Mouse (Mus musculus) spleen, adult 18-20 months (tissue): Measurements from ENCODE around the gene Rbp2.

ENCODE experiments used
- DNase-seq, 2 experiments: peaks; one replicate each; pipeline ENCODE4 v3.0.0; 2022; ENCODE audit warnings: mixed read lengths in 2 of 2

The Rbp2 gene

DNA sequence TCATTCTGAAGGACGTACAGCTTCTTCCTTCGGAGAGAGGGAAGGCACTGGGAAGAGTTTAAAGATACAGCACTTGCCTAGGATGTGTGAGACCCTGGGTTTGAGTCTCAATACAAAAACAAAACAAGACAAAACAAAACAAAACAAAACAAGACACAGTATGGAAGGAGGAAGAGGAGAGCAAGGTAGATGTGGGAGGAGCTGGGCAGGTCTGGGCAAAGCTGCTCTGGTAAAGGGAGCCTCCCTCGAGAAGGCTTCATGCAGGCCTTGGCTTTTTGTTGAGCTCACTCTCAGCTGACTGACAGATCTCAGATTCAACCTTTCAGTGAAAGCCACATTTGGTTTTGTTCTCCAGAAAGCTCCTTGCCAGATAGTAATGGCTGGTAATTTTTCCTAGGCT is at the start of gene Rbp2:
TSS of gene Rbp2 (plus strand) at position 301 of the 400 bp plus-strand sequence.
- DNase-seq: no peak

DNA sequence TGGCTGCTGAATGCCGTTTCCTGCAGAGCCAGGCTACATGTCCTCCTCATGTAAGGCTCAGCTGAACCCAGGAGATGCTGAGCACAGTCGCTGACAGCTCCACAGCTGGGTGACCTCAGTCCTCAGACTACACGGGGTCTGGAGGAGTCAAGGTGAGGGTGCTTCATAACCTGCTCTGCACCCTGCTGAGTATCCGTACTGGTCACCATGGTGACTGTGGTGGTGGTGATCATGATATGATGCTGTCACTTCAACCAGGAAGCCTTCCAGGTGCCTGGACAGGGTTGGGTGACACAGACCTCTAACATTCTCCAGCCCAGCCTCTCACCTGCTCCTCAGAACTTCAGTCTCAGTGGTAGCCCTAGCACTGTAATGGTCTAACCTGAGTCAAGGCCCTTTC is 48.1 kb upstream of the Rbp2 start:
- no peak for DNase-seq

DNA sequence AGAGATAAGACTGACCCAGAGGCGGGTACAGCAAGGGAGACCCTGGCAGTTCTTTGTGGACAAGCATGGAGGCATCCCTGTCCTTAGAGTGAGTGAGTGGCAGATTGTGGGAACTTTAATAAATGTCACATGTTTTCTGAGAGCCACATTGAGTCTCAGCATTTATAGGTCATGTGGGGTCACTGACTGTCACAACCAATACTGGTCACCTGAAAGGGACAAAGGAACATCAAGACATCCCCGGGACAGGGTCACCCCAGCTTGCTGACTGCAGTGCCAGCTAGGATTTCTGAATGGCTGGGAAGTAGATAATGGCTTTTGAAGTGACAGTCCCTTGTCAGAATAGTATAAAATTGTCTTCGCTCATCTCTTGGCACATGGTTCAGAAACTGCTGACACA is 46.8 kb upstream of the Rbp2 start:
- DNase-seq: no peak

DNA sequence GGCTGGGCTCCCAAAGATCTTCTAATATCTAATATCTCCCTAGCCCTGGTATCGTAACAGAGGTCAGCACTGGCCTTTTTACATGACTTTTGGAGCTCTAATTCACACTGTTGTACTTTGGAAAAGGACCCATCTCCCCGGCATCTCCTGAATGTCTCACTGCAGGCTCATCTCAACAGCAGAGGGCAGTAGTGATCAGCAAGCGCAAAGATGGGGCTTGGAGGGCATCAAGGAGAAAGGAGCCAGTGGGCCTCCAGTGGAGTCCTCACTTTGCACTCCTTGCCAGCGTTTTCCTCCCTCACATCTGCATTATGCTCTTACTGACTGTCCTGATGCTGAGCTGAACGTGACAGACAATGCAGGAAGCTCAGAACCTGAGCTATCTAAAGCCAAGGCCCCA is 43.3 kb upstream of the Rbp2 start:
- no peak for DNase-seq

DNA sequence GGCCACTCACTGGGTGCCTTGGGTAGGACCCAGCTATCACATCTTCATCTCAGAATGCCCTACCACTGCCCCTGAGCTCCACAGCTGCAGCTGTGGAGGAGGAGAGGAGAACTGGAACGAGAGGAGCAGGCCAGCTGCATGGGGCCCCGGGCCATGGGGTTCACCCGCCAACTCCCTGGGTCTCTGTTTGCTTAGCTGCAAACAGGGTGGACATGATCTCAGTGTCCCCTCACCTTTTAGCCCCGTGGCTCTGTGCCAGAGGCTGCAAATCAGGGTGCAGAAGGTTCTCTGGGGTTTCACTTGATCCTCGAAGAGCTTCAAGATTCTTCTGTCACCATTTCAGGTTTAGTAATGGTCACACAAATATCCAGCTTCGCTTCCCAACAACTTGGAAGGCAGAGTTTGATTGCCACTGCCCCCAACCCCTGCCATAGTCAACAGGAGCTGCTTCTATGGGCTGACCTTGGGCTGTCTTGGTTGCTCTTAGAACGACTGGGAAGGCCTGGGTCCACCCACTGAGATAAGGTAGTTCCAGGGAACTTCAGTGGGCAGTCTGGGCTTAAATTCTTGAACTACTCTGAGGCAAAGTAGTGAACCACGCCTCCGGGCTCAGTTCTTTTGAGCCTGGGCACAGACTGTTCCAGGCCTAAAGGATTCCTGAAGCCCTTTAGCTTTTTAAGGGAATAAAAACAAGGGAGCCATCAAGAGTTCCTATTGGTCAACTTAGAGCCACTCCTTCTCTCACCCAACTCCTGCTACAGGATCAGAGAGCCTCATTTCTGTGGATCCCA is 40.4 kb upstream of the Rbp2 start:
- DNase-seq: no peak

DNA sequence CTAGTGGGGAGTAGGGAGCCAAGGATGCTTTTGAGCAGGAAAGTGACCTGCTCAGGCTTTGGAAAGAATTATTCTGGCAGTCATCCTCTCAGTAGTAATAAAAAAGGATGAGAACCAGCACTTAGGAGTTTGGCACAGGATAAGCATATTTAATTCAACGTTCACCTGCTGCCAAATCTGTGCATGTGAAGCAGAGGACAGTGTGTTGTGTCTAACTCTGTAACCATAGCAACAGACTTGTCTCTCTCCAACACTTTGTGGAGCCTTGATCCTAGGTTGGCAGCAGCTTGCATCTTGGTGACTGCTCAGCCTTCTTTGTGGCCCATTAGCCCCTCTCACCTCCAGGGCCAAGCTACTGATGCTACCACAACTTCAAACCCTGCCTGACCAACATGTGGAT is 34.9 kb upstream of the Rbp2 start:
- no peak for DNase-seq

DNA sequence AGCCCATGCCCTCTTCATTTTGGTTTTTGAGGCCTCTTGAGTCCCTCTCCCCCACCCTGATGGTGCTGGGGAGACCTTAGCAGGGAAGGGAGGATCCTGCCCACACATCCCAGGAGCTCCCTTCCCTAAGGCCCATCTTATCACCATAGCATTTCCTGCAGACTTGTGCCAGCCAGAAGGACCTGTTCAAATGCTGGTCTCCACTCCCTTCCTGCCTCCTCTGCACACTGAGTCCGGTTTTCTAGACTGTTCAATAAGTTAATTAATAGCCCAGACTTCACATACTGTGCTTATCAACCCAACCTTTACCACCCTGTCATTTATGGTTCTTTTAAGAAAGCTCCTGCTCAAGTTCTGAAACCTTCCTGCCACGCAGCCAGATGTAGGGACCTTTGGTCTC is 19.2 kb upstream of the Rbp2 start:
- no peak for DNase-seq

DNA sequence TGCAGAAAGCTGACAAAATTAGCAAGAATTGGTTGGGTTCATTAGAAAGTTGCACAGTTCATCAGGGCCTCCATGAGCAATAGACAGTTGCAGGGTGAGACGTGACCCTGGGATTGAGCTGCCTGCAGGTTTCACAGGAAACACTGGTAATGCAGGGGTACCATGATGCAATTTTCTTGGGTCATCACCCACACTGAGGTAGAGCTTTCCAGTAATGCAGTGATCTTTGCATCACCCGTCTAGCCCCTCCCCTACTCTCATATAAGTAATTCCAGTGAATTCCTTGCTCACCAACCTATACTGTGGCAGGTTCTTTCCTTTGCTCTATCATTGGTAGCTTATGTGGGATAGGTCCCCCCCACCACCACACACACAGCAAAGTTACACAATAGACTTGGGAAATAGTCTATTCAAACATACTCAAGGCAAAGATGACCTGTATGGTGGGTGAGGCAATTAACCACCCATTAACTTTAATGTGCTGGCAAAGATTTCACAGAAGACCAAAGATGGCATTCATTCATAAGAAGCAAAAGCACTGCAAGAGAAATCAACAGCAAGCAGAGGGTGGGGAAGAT is 5.7 kb upstream of the Rbp2 start:
- no peak for DNase-seq

DNA sequence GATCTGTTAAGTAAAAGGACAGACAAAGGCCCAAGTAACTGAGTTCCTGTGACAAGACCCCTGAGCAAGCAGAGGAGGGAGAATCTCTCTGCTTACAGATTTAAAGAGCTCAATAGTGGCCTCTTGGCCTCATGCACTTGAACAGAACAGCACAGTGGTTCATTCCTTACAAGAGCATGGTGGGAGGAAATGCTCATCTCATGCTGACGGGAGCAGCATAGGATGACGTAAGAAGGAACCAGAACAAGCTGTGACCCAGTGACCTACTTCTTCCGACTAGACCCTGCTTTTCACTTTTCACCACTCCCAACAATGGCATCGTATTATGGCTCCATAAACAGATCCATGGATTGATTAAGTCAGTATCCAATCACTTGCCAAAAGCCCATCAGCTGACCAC is 3.7 kb upstream of the Rbp2 start:
- DNase-seq: no peak

DNA sequence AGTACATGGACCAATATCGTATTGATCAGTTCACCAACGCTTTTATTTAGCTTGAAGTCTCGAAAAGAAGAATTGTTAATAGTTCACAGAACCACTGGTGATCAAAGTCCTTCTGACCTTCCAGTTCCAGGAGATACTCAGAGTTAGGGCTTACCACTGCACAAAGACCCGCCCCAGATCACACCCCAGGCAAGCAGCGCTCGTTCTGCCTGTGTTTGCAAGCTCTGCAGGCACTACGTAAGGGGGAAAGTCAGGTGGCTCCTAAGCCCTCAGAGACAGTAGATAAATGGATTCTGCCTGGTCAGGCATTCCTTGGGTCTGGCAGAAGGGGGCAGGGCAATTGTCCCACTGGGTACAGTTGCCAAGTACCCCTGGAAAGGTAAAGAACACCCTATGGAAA is 895 bp upstream of the Rbp2 start:
- no peak for DNase-seq

DNA sequence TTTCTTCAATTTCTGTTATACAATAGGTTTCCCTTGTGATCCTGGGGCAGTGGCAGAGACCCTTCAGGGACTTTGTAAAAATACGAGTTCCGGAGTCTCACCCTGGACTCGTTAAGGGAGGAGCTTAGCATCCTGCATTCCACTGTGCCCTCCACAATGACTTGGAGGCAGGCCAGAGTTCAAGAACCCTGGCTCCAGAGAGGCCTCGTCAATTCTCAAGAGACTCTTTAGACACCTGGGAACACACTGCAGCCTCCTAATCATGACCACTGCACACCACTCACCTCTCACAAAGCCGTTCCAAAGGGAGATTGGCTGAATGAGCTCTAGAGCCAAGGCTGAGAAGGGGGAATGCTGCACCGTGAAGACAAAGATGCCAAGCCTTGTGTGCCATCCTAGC is 1.4 kb downstream of the Rbp2 start:
- DNase-seq: no peak

DNA sequence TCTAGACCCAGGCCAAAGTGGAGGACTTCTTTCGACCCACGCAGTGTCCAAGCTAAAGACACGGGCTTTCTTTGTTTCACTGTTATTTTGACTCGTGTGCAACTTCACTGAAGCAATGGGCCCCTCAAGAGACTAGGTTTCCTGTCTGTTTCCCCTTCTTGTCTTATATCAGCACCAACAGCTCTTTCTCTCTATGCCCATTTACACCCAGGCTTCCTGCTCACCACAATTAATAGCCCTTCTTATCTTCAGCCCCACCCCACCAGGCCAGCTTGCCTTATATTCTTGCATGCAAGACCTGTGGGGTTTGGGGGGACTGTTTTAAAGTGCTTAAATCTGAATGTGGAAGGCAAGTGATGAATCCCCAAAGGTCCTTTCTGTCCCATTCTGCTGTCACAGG is 3.6 kb downstream of the Rbp2 start:
- no peak for DNase-seq

DNA sequence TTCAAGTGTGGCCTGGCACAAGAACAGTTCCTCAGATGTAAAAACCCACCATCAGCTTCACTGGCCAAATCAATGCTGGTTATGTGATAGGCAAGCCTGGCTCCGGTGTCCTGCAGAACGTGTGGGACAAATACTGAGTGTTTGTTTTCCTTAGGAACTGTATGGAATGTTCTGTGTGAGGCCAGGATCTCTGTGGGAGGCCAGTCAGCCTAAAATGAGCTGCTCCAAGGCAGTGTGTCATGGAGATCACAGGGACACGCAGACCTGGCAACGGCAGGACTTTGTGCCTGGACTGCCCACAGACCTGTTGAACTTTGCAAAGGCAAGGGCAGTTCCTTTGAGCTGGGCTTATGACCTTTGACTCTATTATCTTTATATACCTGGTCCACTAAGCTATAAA is 4.2 kb downstream of the Rbp2 start:
- no peak for DNase-seq

DNA sequence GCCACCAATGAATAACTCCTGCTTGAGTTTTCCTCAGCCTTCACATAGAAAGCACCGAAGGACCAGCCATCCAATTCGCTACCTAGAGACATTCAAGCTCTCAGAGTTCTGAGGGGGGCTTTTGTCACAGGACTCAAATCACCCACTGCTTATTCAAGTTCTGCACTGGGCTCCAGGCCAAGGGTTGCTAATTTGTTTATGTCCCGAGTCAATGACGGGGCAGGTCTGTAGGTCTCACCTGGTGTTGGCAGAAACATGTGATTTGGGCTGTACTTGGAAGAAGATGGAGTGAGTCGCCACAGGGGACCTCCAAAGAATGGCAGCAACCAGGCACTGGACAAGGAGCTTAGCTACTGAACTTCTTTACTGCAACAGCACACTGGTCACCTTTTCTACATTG is 5.2 kb downstream of the Rbp2 start:
- DNase-seq: no peak

DNA sequence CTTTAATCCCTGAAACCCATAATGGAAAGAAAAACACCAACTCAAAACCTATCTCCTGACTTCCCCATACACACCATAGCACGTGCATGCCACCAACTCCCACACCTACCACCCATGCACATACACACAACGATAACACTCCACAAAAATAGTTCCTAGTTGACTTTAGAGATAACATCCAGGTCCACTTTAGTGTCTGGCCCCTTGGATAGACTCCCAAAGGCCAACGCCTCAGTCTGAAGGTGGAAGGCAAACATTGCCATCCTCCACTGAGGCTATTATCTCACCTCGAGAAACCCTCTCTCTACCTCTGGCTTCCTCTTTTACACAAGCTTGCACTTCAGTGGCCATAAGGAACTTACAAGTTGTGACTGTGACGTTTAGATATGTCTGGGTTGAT is 6.3 kb downstream of the Rbp2 start:
- DNase-seq: no peak

DNA sequence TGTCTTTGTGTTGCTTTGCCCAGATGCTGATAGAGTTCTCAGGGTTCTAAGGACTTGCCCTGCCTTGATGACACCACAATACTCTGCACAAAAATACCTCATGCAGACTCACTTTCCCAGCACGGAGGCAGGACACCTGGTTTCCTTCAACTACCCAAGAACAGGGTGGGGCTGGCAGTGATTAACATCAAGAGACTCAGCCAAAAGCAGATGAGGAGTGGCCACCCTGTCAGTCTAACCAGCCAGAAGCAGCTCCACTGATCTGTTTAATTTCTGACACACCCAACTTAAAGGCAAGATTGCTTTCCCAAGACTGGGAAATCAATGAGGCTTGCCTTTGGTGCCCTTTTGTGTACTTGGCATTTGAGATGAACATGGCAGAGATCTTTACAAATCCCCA is 6.9 kb downstream of the Rbp2 start:
- no peak for DNase-seq

DNA sequence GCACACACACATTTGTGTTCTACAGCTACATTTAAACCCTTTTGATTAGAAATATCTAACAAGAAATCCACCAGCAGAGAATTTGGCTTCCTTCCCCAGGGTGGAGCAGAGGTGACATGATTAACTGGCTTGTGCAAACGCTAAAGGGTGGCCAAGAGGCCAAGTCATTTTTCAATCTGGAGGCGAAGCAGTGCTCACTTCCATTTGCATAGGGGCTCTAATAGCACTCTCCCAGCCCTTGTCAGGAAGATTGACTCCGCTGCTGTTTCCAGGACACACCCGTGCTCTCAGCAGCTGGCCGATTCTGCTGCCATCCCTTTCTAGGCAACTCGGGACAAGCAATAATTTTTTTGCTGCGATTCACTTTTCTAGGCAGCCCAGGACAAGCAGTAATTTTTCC is 11.2 kb downstream of the Rbp2 start:
- no peak for DNase-seq

DNA sequence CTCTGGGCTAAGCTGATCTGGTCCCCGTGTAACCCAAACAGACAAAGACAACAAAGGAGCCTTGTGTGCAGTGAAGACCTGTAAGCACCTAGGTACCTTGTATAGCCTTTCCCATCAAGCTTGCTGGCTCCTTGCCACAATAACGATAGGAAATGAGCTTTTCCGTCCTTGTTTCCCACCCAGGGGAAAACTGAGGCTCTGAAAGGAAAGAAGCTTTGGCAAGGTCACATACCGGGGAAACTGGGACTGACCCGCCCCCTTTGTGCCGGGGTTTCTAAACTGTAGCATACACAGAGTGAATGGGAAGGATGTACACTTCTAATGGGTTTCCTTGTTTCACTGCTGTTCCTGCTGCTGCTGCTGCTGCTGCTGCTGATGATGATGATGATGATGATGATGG is 12.1 kb downstream of the Rbp2 start:
- DNase-seq: no peak

DNA sequence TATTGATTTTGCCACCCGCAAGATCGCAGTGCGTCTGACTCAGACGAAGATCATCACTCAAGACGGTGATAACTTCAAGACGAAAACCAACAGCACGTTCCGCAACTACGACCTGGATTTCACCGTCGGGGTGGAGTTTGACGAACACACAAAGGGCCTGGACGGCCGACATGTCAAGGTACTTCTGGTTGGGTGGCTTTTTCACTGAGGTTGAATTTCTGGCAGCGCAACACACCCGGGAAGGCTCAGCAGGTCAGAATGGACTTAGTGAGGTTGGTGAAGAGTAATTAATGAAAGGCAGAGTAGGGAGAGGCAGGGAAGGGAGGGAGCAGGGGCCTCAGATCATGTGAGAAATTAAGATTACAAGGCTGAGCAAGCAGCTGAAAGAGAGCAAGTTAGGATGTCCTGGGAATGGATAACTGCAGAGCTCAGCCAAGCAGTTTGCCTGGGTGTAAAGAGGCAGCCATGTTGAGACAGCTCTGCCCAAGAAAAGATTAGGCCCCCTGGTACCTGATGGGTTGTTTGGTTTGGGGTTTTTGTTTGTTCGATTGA is 12.9 kb downstream of the Rbp2 start:
- DNase-seq: no peak

DNA sequence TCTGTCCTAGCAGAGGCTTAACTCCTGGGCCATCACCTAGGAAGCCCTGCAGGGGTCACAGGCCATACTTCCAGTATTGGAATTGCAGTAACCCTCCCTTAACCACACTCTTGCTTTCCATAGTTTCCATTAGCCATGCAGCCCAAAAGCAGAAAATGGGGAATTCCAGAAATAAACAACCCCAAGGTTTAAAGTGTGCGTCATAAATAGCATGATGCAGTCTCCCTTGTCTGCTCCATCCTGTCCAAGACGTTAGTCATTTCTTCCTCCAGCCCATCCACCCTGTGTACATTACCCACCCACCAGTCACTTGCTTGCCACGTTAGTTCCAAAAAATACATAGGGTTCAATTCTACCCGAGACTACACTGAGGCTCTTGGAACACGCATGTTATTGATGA is 13.7 kb downstream of the Rbp2 start:
- no peak for DNase-seq

DNA sequence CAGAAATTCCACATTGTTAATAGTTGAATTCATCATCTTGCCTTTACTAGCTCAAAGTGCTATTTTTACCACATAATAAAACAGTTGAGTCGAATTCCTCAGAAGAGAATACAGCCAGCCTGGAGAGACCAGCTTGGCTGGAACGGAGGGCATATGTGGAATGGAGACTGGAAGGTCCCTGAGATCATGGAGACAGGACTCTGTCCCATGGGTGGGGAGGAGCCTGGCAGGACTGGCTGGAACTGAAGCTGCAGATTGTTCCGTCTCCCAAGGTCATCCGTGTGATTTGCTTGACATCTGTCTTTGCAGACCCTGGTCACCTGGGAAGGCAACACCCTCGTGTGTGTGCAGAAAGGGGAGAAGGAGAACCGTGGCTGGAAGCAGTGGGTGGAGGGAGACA is 21.6 kb downstream of the Rbp2 start:
- DNase-seq: no peak

DNA sequence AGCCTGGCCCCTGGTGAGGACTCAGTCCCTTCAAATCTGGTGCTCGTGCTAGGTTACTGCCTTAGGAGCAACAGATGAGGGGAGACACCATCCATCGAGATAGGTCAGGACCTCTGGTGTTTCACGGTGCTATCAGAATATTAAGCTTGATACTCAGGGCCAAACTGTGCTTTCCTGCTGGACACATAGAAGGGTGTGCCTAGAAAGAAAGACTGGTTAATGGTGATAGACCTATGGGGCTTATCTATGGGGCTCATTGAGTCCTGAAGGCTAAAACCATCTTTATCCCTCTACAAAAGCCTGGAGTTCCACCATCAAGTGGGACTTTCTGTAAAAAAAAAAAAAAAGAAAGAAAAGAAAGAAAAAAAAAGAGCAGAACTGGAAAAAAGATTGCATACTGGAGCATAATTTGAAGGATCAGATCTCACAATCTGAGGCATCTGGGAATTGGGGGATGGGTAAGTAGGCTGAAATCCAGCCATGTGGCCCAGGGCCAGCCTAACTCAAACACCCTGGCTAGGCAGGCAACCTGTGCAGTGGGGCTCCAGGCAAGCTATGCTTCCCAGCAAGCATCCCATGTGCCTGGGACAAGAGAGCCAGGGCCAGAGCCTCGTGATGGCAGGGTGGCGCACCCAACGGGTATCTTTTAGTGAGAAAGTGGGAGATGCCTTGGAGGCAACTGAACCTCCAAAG is 24.6 kb downstream of the Rbp2 start:
- DNase-seq: no peak

DNA sequence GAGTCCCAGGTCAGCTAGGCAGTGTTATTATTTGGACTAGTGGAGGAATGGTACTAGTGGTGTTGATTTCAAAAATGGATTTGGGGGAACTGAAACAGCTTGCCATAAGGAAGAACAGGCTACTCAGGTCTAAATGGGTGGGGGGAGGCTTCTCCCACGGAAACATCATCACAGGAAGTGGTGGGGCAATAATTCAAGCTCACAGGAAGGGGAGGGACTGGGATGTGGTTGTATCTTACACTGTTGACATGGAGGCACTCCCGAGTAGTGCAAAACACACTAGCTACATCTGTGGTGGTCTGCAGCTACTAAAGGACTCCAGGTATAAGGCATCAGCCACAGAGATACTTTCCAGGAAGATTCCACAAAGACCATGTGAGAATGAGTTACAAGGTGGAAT is 38.0 kb downstream of the Rbp2 start:
- DNase-seq: no peak
